Mouse (Mus musculus): ENCODE measurements around the gene Clrn1. TPM values are rescaled to one million over a fixed set of nuclear protein-coding genes. Genes with fewer than 3 reads are reported as not detected.
A peak's percentile ranks its signal among the peaks of the same experiment; 100 is the strongest.

Gene Clrn1
- polyA plus RNA-seq, 1 experiment from 2014 or later: 2.6 TPM

DNA sequence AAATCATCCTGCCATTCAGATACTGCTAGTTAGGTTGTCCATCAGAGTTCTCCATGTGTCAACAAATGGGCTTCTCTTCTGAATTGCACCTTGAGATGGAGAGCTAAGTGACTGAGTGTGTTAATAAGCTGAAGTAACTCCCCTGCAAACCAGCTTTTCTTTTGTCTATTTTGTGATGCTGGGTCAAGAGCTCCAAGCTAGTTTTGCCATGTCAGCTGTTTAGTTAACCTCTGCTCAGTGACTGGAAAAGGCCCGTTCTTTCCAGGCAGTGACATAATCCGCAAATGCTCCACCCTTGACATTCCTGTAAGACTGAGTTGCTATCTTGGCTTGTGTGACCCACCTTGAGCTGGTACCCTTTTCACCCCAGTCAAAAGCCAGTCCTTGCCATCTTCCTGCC lies 22.2 kb downstream of the Clrn1 start:
- H3K4me1 ChIP-seq (replicated peaks; ENCODE audit: control insufficient read depth, insufficient read depth, low read length): no peaks in the 10 kb centered on the region
- no peak overlapping the region for H3K9ac ChIP-seq
- H3K27ac ChIP-seq: no peak overlapping the region
- H3K27me3 ChIP-seq (ENCODE audit: control insufficient read depth, insufficient read depth, low read length): no peaks in the 10 kb centered on the region
- no peak overlapping the region for H3K4me2 ChIP-seq (replicated peaks)
- no peak overlapping the region for H3K4me3 ChIP-seq (replicated peaks; ENCODE audit: low read length)
- ATAC-seq (ENCODE audit: low FRiP score): no peak
- H3K9me3 ChIP-seq (ENCODE audit: control insufficient read depth, low read length): no peaks in the 10 kb centered on the region
- WGBS: 75% methylated on average over 2 of the region's 2 CpGs
- no peak for DNase-seq (ENCODE audit: low spot score)
- H3K36me3 ChIP-seq (replicated peaks; ENCODE audit: control insufficient read depth, insufficient read depth): no peaks in the 10 kb centered on the region

DNA sequence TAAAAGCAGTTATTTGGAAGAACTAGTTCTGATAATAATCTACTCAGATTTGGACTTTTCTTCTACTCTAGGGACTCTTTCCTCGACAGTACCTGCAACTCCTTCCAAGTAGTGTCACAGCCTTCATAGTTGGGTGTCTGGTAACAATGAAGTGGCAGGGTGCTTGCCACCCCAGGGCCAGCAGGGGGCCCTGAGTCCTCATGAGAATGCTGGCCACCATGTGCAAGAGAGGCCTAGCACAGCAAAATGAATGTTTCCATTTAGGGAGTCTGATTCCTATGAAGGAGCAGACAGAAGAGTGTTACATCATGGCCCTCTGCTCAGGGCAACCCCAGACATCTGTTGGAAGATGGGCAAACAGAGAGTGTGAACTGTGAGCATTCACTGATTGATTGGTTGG lies 41.7 kb downstream of the Clrn1 start:
- no peaks in the 10 kb centered on the region for H3K4me1 ChIP-seq (replicated peaks; ENCODE audit: control insufficient read depth, insufficient read depth, low read length)
- no peak overlapping the region for H3K4me3 ChIP-seq (replicated peaks; ENCODE audit: low read length)
- H3K27ac ChIP-seq: no peak overlapping the region
- no peaks in the 10 kb centered on the region for H3K9me3 ChIP-seq (ENCODE audit: control insufficient read depth, low read length)
- H3K27me3 ChIP-seq (ENCODE audit: control insufficient read depth, insufficient read depth, low read length): no peaks in the 10 kb centered on the region
- no peak overlapping the region for H3K9ac ChIP-seq
- no peak for DNase-seq (ENCODE audit: low spot score)
- WGBS: 69% methylated on average over 1 of the region's 1 CpGs
- H3K4me2 ChIP-seq (replicated peaks): no peak overlapping the region
- ATAC-seq (ENCODE audit: low FRiP score): peak; percentile 40; the same call in 1 of the 2 replicates
- no peaks in the 10 kb centered on the region for H3K36me3 ChIP-seq (replicated peaks; ENCODE audit: control insufficient read depth, insufficient read depth)

DNA sequence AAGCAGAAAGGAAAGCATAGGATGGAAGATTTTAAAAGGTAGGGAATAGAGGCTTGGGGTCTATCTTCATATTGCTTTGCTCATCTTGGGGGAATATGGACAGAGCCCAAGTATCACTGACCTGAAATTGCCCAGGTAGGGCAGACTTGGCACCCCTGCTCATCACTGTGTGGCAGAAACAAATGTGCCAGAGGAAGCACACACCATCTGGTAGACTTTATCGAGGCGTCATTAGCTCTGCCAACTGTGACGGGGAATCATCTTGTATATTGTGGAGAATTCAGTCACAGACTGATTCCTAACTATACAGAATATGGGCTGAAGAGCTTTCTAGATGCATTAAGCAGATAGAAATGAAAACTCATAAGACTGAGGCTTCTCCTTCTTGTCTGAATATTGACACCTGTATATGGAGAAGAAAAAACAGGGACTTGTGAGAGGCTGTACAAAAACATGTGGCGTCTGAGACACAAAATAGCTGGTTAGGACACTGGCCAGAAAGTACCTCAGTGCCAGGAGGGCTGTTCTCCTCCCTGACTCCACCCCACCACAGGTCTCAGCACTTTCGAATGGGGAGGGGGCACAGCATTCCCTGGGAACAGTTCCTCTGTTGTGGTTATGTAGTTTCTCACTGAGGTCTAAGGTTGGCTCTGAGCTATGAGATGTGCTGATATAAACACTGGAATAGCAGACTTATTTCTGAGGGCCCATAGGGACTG lies 51.5 kb downstream of the Clrn1 start:
- no peak for ATAC-seq (ENCODE audit: low FRiP score)
- DNase-seq (ENCODE audit: low spot score): no peak
- Histone ChIP-seq H3K4me2 (replicated peaks) (no peak overlapping the region), H3K36me3 (replicated peaks; ENCODE audit: control insufficient read depth, insufficient read depth) (no peaks in the 10 kb centered on the region), H3K9me3 (ENCODE audit: control insufficient read depth, low read length) (no peaks in the 10 kb centered on the region), H3K4me1 (replicated peaks; ENCODE audit: control insufficient read depth, insufficient read depth, low read length) (no peaks in the 10 kb centered on the region), H3K4me3 (replicated peaks; ENCODE audit: low read length) (no peak overlapping the region), H3K27ac (no peak overlapping the region), H3K9ac (no peak overlapping the region), H3K27me3 (ENCODE audit: control insufficient read depth, insufficient read depth, low read length) (no peaks in the 10 kb centered on the region)
- WGBS: 77% methylated on average over 5 of the region's 5 CpGs

DNA sequence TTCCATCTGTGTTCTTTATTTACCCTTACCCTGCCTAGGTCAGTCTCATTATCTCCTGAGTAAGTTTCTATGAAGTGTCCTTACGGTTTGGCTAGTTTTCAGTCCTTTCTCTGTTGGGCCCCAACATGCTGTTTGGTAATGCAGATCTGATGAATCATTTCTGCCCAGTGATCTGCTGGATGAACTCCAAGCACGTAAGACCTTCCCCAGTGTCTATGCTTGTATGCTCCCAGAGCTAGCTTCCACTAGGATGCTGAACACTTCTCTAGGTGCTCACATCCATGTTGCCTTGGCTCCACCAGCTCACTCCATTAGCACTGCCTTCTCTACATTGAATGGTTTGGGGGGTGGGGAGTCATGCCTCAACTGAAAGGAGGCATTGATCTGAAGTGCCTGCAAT lies 52.3 kb downstream of the Clrn1 start:
- no peak overlapping the region for H3K4me2 ChIP-seq (replicated peaks)
- WGBS: 68% methylated on average over 2 of the region's 2 CpGs
- no peak overlapping the region for H3K9ac ChIP-seq
- no peak overlapping the region for H3K27ac ChIP-seq
- H3K27me3 ChIP-seq (ENCODE audit: control insufficient read depth, insufficient read depth, low read length): no peaks in the 10 kb centered on the region; the same call in 1 of the 2 replicates
- DNase-seq (ENCODE audit: low spot score) (no peak), ATAC-seq (ENCODE audit: low FRiP score) (no peak)
- no peaks in the 10 kb centered on the region for H3K4me1 ChIP-seq (replicated peaks; ENCODE audit: control insufficient read depth, insufficient read depth, low read length)
- H3K9me3 ChIP-seq (ENCODE audit: control insufficient read depth, low read length): no peaks in the 10 kb centered on the region
- H3K4me3 ChIP-seq (replicated peaks; ENCODE audit: low read length): no peak overlapping the region
- H3K36me3 ChIP-seq (replicated peaks; ENCODE audit: control insufficient read depth, insufficient read depth): no peaks in the 10 kb centered on the region

DNA sequence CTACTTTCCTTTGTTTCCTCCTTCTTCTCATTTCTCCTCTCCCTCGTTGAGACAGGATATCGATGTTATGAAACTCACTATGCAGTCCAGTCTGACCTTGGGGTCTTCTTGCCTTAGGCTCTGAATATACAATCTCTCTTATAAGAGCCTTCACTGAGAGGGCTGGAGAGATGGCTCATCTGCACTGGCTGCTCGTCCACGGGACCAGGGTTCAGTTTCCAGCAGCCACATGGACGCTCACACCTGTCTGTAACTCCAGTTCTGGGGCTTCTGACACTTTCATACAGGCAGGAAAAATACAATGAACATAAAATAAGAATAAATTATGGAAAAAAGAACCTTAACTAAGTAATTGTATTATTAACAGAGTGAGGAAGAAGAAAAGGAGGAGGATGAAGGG lies 53.6 kb downstream of the Clrn1 start:
- DNase-seq (ENCODE audit: low spot score): no peak
- no peak overlapping the region for H3K4me3 ChIP-seq (replicated peaks; ENCODE audit: low read length)
- no peaks in the 10 kb centered on the region for H3K4me1 ChIP-seq (replicated peaks; ENCODE audit: control insufficient read depth, insufficient read depth, low read length)
- H3K27ac ChIP-seq: no peak overlapping the region
- no peaks in the 10 kb centered on the region; the same call in 1 of the 2 replicates for H3K27me3 ChIP-seq (ENCODE audit: control insufficient read depth, insufficient read depth, low read length)
- H3K4me2 ChIP-seq (replicated peaks): no peak overlapping the region
- no peaks in the 10 kb centered on the region for H3K36me3 ChIP-seq (replicated peaks; ENCODE audit: control insufficient read depth, insufficient read depth)
- ATAC-seq (ENCODE audit: low FRiP score): no peak
- H3K9me3 ChIP-seq (ENCODE audit: control insufficient read depth, low read length): no peaks in the 10 kb centered on the region
- H3K9ac ChIP-seq: no peak overlapping the region
- 85% methylated on average over 5 of the region's 5 CpGs for WGBS

DNA sequence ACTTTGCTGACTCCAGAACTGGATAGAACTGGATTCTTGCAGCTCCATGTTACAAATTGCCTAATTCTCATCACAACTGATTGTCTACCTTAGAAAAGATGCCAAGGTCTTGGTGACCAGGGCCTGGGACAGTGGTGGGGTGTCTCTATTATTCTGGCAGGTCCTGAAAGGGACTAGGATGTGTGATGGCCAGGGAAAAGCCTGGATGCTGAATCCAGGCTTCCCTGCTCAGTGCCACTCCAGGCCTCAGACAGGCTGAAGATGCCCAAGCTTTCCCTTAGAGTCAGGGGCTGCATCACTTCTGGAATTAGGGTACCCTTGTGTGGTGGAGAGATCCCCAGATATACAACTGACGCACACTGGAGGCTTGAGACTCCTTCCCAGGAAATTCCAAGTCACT lies 55.2 kb downstream of the Clrn1 start:
- Histone ChIP-seq H3K9ac (no peak overlapping the region), H3K4me2 (replicated peaks) (no peak overlapping the region), H3K27ac (no peak overlapping the region), H3K27me3 (ENCODE audit: control insufficient read depth, insufficient read depth, low read length) (no peaks in the 10 kb centered on the region; the same call in 1 of the 2 replicates), H3K4me1 (replicated peaks; ENCODE audit: control insufficient read depth, insufficient read depth, low read length) (no peaks in the 10 kb centered on the region), H3K9me3 (ENCODE audit: control insufficient read depth, low read length) (no peaks in the 10 kb centered on the region), H3K36me3 (replicated peaks; ENCODE audit: control insufficient read depth, insufficient read depth) (no peaks in the 10 kb centered on the region), H3K4me3 (replicated peaks; ENCODE audit: low read length) (no peak overlapping the region)
- ATAC-seq (ENCODE audit: low FRiP score) (no peak), DNase-seq (ENCODE audit: low spot score) (no peak)
- WGBS: 89% methylated on average over 1 of the region's 1 CpGs

GRCm38 (mm10) chr3:58828366-58829153 lies 56.6 kb downstream of the Clrn1 start:
- H3K36me3 ChIP-seq (replicated peaks; ENCODE audit: control insufficient read depth, insufficient read depth): no peaks in the 10 kb centered on the region
- no peak for ATAC-seq (ENCODE audit: low FRiP score)
- H3K4me1 ChIP-seq (replicated peaks; ENCODE audit: control insufficient read depth, insufficient read depth, low read length): no peaks in the 10 kb centered on the region
- H3K27ac ChIP-seq: no peak overlapping the region
- H3K27me3 ChIP-seq (ENCODE audit: control insufficient read depth, insufficient read depth, low read length): no peaks in the 10 kb centered on the region; the same call in 1 of the 2 replicates
- H3K4me3 ChIP-seq (replicated peaks; ENCODE audit: low read length): no peak overlapping the region
- H3K4me2 ChIP-seq (replicated peaks): no peak overlapping the region
- no peak for DNase-seq (ENCODE audit: low spot score)
- H3K9ac ChIP-seq: no peak overlapping the region
- 70% methylated on average over 14 of the region's 14 CpGs for WGBS
- H3K9me3 ChIP-seq (ENCODE audit: control insufficient read depth, low read length): no peaks in the 10 kb centered on the region

- 4% methylated on average over 4 of the region's 4 CpGs for WGBS
- no peak overlapping the region for H3K9ac ChIP-seq
- H3K27me3 ChIP-seq (ENCODE audit: control insufficient read depth, insufficient read depth, low read length): no peaks in the 10 kb centered on the region; the same call in 1 of the 2 replicates
- ATAC-seq (ENCODE audit: low FRiP score): peak; percentile 74; the same call in 1 of the 2 replicates
- H3K4me2 ChIP-seq (replicated peaks): no peak overlapping the region
- peak; percentile 38 for DNase-seq (ENCODE audit: low spot score)
- H3K4me1 ChIP-seq (replicated peaks; ENCODE audit: control insufficient read depth, insufficient read depth, low read length): no peaks in the 10 kb centered on the region
- no peaks in the 10 kb centered on the region for H3K9me3 ChIP-seq (ENCODE audit: control insufficient read depth, low read length)
- no peak overlapping the region for H3K27ac ChIP-seq
- no peak overlapping the region for H3K4me3 ChIP-seq (replicated peaks; ENCODE audit: low read length)
- no peaks in the 10 kb centered on the region for H3K36me3 ChIP-seq (replicated peaks; ENCODE audit: control insufficient read depth, insufficient read depth)
Observed at GRCm38 (mm10) chr3:58826266-58826665, 58.9 kb downstream of the Clrn1 start.

- H3K4me2 ChIP-seq (replicated peaks): no peak within 1 kb of the TSS
Observed at GRCm38 (mm10) chr3:58822211-58822610, 62.9 kb downstream of the Clrn1 start, which contains the start of gene Mindy4b-ps. Gene Mindy4b-ps, minus strand, starts transcription at chr3:58822311.

More at GRCm38 (mm10) chr3:58822211-58822610, 62.9 kb downstream of the Clrn1 start, which contains the start of gene Mindy4b-ps:
- Histone ChIP-seq H3K4me1 (replicated peaks; ENCODE audit: control insufficient read depth, insufficient read depth, low read length) (no peaks in the 10 kb centered on the region), H3K27ac (no peak within 1 kb of the TSS), H3K27me3 (ENCODE audit: control insufficient read depth, insufficient read depth, low read length) (no peaks in the 10 kb centered on the region), H3K4me3 (replicated peaks; ENCODE audit: low read length) (no peak within 1 kb of the TSS), H3K36me3 (replicated peaks; ENCODE audit: control insufficient read depth, insufficient read depth) (no peaks in the 10 kb centered on the region), H3K9ac (no peak within 1 kb of the TSS), H3K9me3 (ENCODE audit: control insufficient read depth, low read length) (no peaks in the 10 kb centered on the region)
- WGBS: 67% methylated on average over 4 of the region's 4 CpGs
- ATAC-seq (ENCODE audit: low FRiP score): no peak
- no peak for DNase-seq (ENCODE audit: low spot score)

Measured in hindbrain, embryonic 14.5 days (tissue).